Mouse (Mus musculus): ENCODE data around the gene Peg10. TPM values are rescaled to one million over a fixed set of nuclear protein-coding genes. Genes with fewer than 3 reads are reported as not detected.

Gene Peg10
- polyA plus RNA-seq, 1 experiment from 2014 or later = 0.49 TPM

GRCm38 (mm10) chr6:4746036-4746695, 940 bp upstream of the Peg10 start:
- no peaks in the 10 kb centered on the region for H3K4me1 ChIP-seq (ENCODE audit: insufficient read depth, low read depth, low read length)
- H3K4me3 ChIP-seq (ENCODE audit: low read depth, low read length) = peak overlapping the region; percentile 51
- TF ChIP-seq EP300 (IDR thresholded peaks at IDR 0.05) (no peak), CTCF (IDR thresholded peaks at IDR 0.05) (no peak)
- no peaks in the 10 kb centered on the region for H3K36me3 ChIP-seq (ENCODE audit: insufficient read depth, low read length)
- H3K27me3 ChIP-seq (replicated peaks; ENCODE audit: insufficient read depth, low read length) = no peaks in the 10 kb centered on the region
- 0 out of 2 replicates have a peak, but pooled peaks cover 3% of the 10 kb centered on the region for H3K9me3 ChIP-seq (ENCODE audit: low read length)
- ATAC-seq (no peak), DNase-seq (ENCODE audit: low spot score) (peak; percentile 10)
- H3K4me2 ChIP-seq (replicated peaks; ENCODE audit: low read depth, low read length) = peak overlapping the region; percentile 61
- 48% methylated on average over 22 of the region's 22 CpGs for WGBS
- peak overlapping the region; percentile 77 for H3K27ac ChIP-seq (ENCODE audit: low read length)
- peak overlapping the region; percentile 60 for H3K9ac ChIP-seq (replicated peaks; ENCODE audit: low read depth)

- Histone ChIP-seq H3K27me3 (replicated peaks; ENCODE audit: insufficient read depth, low read length) (no peaks in the 10 kb centered on the region), H3K9me3 (ENCODE audit: low read length) (0 out of 2 replicates have a peak, but pooled peaks cover 3% of the 10 kb centered on the region), H3K4me1 (ENCODE audit: insufficient read depth, low read depth, low read length) (no peaks in the 10 kb centered on the region), H3K9ac (replicated peaks; ENCODE audit: low read depth) (no peak overlapping the region), H3K36me3 (ENCODE audit: insufficient read depth, low read length) (no peaks in the 10 kb centered on the region), H3K27ac (ENCODE audit: low read length) (no peak overlapping the region), H3K4me2 (replicated peaks; ENCODE audit: low read depth, low read length) (peak overlapping the region; percentile 61), H3K4me3 (ENCODE audit: low read depth, low read length) (peak overlapping the region; percentile 51)
- 58% methylated on average over 71 of the region's 71 CpGs for WGBS
- peak; percentile 56 for DNase-seq (ENCODE audit: low spot score)
- TF ChIP-seq EP300 (IDR thresholded peaks at IDR 0.05) (no peak), CTCF (IDR thresholded peaks at IDR 0.05) (no peak)
- ATAC-seq = no peak
Observed at GRCm38 (mm10) chr6:4747677-4748505, 785 bp downstream of the Peg10 start.

- Histone ChIP-seq H3K4me1 (ENCODE audit: insufficient read depth, low read depth, low read length) (no peaks in the 10 kb centered on the region), H3K4me2 (replicated peaks; ENCODE audit: low read depth, low read length) (peak overlapping the region; percentile 61), H3K36me3 (ENCODE audit: insufficient read depth, low read length) (no peaks in the 10 kb centered on the region), H3K9me3 (ENCODE audit: low read length) (0 out of 2 replicates have a peak, but pooled peaks cover 3% of the 10 kb centered on the region), H3K4me3 (ENCODE audit: low read depth, low read length) (peak overlapping the region; percentile 51), H3K9ac (replicated peaks; ENCODE audit: low read depth) (no peak overlapping the region), H3K27ac (ENCODE audit: low read length) (no peak overlapping the region), H3K27me3 (replicated peaks; ENCODE audit: insufficient read depth, low read length) (no peaks in the 10 kb centered on the region)
- peak; percentile 29 for DNase-seq (ENCODE audit: low spot score)
- WGBS = 44% methylated on average over 15 of the region's 15 CpGs
- TF ChIP-seq CTCF (IDR thresholded peaks at IDR 0.05) (no peak), EP300 (IDR thresholded peaks at IDR 0.05) (no peak)
- ATAC-seq = no peak
Observed at GRCm38 (mm10) chr6:4748506-4748961, 1.4 kb downstream of the Peg10 start.

- peak; percentile 95 for ATAC-seq
Observed at GRCm38 (mm10) chr6:4749091-4749490, 2.0 kb downstream of the Peg10 start.

GRCm38 (mm10) chr6:4751355-4751754, 4.2 kb downstream of the Peg10 start:
- TF ChIP-seq EP300 (IDR thresholded peaks at IDR 0.05) = no peak
- no peak for TF ChIP-seq CTCF (IDR thresholded peaks at IDR 0.05)
- no peak overlapping the region for H3K9ac ChIP-seq (replicated peaks; ENCODE audit: low read depth)
- no peaks in the 10 kb centered on the region for H3K36me3 ChIP-seq (ENCODE audit: insufficient read depth, low read length)
- H3K27me3 ChIP-seq (replicated peaks; ENCODE audit: insufficient read depth, low read length) = no peaks in the 10 kb centered on the region
- no peak overlapping the region for H3K4me3 ChIP-seq (ENCODE audit: low read depth, low read length)
- H3K4me2 ChIP-seq (replicated peaks; ENCODE audit: low read depth, low read length) = no peak overlapping the region
- no peak for DNase-seq (ENCODE audit: low spot score)
- 79% methylated on average over 4 of the region's 4 CpGs for WGBS
- no peak for ATAC-seq
- H3K4me1 ChIP-seq (ENCODE audit: insufficient read depth, low read depth, low read length) = no peaks in the 10 kb centered on the region
- H3K27ac ChIP-seq (ENCODE audit: low read length) = no peak overlapping the region
- 0 out of 2 replicates have a peak, but pooled peaks cover 3% of the 10 kb centered on the region for H3K9me3 ChIP-seq (ENCODE audit: low read length)

More at GRCm38 (mm10) chr6:4749091-4749490, 2.0 kb downstream of the Peg10 start:
- Histone ChIP-seq H3K4me3 (ENCODE audit: low read depth, low read length) (peak overlapping the region; percentile 51; the same call in 1 of the 2 replicates), H3K36me3 (ENCODE audit: insufficient read depth, low read length) (no peaks in the 10 kb centered on the region), H3K27me3 (replicated peaks; ENCODE audit: insufficient read depth, low read length) (no peaks in the 10 kb centered on the region), H3K4me2 (replicated peaks; ENCODE audit: low read depth, low read length) (peak overlapping the region; percentile 61), H3K27ac (ENCODE audit: low read length) (no peak overlapping the region), H3K9me3 (ENCODE audit: low read length) (0 out of 2 replicates have a peak, but pooled peaks cover 3% of the 10 kb centered on the region), H3K4me1 (ENCODE audit: insufficient read depth, low read depth, low read length) (no peaks in the 10 kb centered on the region), H3K9ac (replicated peaks; ENCODE audit: low read depth) (no peak overlapping the region)
- TF ChIP-seq CTCF (IDR thresholded peaks at IDR 0.05) = peak; percentile 28
- TF ChIP-seq EP300 (IDR thresholded peaks at IDR 0.05) = no peak
- 50% methylated on average over 13 of the region's 22 CpGs for WGBS
- DNase-seq (ENCODE audit: low spot score) = peak; percentile 95

GRCm38 (mm10) chr6:4754286-4754685, 7.2 kb downstream of the Peg10 start:
- Histone ChIP-seq H3K27ac (ENCODE audit: low read length) (no peak overlapping the region), H3K27me3 (replicated peaks; ENCODE audit: insufficient read depth, low read length) (no peaks in the 10 kb centered on the region), H3K36me3 (ENCODE audit: insufficient read depth, low read length) (no peaks in the 10 kb centered on the region), H3K9ac (replicated peaks; ENCODE audit: low read depth) (no peak overlapping the region), H3K4me3 (ENCODE audit: low read depth, low read length) (no peak overlapping the region), H3K4me1 (ENCODE audit: insufficient read depth, low read depth, low read length) (no peaks in the 10 kb centered on the region), H3K9me3 (ENCODE audit: low read length) (no peaks in the 10 kb centered on the region), H3K4me2 (replicated peaks; ENCODE audit: low read depth, low read length) (no peak overlapping the region)
- 94% methylated on average over 10 of the region's 10 CpGs for WGBS
- DNase-seq (ENCODE audit: low spot score) = no peak
- ATAC-seq = no peak
- TF ChIP-seq CTCF (IDR thresholded peaks at IDR 0.05) = no peak

Measured in lung, postnatal 0 days (tissue).